Mouse (Mus musculus) erythroid progenitor cell, adult 5-6 weeks (primary cell): ENCODE data around the gene Gm10638. TPM values are rescaled to one million over a fixed set of nuclear protein-coding genes. Genes with fewer than 3 reads are reported as not detected.

ENCODE experiments used
- ATAC-seq: replicated peaks from 2 replicates; pipeline ENCODE4 v1.8.0; 2016; ENCODE audit warnings: moderate number of reproducible peaks, mild to moderate bottlenecking, moderate TSS enrichment, inconsistent platforms; ENCODE audit not compliant: poor library complexity, low FRiP score, severe bottlenecking
- total RNA-seq, 2 experiments: library from RNA; stranded (forward) in 1 of 2; stranded (reverse) in 1 of 2; fragments of 150-400 nt in 1 of 2; fragments of 186-747, 209-891 nt in 1 of 2; gene quantifications; 2 replicates each; pipeline versions ENCODE4 v1.2.3 to v1.2.4; 2015 to 2017; ENCODE audit warnings: low replicate concordance in 2 of 2

Gene Gm10638
- total RNA-seq, 2 experiments from 2014 or later = 2.6 TPM; not detected in 1

DNA sequence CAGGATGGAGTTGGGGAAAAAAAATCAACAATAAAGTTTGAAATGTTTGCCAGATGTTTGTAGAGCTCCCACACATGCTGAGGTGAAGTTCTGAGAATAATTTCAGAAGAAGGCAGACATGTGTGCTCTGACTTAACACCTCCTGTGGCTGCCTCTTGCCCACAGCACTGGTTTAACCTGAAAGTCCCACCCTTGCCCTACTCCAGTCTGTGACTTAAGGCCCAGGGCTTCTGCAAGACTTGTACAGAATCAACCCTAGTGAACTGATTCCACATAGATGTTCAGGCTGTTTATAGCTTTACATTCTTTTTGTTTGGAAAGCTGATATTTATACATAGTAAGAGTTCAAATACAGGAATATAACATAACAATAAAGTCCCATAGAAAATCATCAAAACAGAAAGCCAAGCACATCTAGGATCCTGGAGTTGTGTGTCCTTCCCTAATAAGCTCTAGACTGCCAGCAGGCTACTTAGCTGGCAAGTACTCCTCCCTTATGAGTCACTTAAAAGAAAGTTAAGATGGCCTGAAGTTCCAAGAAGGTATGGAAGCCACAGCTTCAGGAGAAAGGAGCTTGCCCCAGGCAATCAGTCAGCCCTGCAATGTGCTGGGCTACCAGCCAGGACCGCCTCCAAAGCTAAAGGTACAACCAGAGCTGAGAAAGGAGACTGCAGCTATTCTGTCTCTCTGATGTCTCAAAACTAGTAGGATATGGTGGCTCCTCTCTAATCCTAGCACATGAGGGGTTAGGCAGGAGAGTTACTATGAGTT is 24.6 kb downstream of the Gm10638 start:
- ATAC-seq = no peak

DNA sequence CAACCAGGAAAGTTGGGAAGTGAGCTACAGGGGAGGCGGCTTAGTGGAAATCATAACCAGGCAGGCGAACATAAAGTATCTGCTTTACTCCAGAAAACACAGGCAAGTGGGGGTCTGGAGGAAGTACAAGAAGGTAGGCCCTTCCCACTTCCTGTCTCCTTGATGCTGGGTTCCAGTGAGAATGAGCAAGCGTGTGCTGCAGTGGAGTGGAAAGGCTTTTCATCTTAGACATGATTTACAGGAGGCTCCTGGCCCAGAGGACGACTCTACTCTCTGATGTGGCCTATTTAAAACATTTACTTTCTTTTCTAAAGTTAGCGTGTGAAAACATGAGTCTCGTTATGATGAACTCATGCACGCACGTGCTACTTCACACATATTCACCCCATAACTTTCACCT is 33.7 kb downstream of the Gm10638 start:
- no peak for ATAC-seq

DNA sequence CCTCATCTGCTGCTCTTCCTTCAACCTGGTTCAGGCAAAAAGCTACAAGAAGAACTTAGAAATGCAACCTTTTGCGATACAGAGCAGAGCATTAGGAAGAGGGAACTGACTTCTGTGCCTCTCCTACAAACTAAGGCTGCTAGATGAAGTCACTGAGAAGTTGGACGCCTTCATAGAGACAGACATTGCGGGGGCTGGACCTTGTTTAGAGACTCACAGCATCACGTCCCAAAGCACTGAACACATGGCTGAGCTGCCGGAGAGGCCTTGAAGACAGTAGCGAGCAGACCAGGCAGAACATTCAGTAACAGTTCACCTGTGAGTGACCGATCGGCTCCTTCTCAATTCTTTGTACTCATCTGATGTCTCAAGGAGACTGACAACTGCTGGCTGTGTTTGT is 35.6 kb downstream of the Gm10638 start:
- no peak for ATAC-seq

DNA sequence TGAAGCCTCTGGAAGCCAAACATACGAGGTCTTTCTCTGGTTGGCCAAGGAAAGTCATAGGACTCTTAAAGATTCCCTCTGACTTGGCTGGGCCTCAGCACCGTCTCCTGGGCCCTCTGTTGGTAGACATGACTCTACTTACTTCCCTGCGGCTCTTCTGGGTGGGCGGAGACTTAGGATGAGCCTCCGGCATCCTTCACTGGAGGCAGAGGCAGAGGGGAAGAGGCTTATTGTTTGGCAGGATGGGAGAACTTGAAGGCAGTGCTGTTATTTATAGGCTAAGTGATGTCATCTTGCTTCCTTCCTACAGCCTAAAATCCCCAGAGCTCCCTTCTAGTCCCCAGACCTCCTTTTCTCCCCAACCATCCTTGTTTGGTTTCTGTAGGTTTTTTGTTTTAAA is 41.0 kb downstream of the Gm10638 start:
- ATAC-seq = no peak

DNA sequence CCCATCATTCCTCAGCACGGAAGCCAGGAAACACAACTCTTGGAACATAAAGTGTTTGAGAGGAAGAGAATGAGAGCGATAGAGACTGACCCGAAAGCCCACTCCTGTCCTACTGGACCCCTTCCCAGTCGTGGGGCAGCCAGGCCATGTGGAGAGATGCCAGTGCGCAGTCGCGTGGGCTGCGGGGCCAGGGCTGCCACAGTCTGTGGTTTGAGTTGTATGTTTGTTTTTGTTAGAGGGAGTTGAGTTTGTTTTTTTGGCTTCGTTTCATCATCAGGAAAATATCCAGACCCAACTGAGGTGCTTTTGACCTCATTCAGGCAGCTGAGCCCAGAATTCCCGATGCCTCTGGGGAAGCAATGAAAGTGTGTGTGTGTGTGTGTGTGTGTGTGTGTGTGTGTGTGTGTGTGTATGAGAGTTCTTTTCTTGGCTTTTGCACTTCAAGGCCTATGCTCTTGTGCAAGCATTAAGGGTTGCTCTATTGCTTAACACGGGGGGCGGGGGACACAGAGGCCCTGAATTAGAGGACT is 42.5 kb downstream of the Gm10638 start:
- ATAC-seq = no peak

DNA sequence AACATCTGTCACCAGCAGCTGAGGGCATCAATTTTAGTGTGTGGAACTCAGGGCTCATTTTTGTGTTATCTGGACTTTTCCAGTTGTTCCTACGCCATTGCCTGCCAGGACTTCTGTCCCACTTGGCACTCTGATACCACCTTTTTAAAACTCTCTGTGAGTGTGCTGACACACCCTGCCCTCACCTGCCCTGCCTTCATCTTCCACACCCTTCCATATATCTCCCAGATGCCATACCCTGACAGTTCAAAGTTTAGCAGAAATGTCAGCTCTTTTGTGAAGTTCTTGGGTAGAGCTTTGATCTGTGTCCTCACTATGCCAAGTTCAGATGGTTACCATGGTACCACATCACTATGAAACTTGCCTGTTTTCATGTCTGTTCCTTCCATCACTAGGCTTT is 44.1 kb downstream of the Gm10638 start:
- ATAC-seq = no peak

DNA sequence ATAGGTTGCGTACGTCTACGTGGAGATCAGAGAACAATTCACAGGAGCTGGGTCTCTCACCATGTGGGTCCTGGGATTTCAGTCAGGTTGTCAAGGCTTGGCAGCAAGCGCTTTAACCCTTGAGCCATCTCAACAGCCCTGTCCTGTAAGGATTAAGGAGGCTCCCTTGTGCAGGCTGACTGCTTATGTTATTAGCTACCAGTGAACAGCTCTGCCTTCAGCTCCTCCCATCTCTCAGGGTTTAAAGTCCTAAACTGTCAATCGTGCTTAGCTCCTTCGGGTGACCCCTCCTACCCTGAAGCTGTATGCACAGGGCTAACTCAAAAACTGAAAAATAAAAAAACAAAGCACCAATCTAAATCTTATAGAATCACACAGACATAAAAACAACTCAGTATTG is 46.0 kb downstream of the Gm10638 start:
- no peak for ATAC-seq

DNA sequence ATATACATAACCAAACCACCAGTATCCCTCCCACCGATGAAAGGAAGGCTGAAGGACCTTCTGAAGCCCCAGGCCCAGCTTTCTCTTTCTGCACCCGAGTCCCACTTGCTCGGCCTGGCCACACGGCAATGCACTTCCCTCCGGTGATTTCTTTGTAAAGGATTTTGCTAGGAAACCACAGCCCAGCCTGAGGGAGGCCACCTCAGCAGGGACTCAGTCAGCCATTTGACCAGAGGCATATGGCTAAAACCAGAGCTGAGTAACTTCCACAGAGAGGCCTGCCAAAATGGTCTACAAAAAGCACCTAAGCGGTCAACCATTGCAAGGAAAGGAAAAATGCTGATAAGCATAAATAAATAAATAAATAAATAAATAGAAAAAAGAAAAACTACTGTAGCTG is 49.2 kb downstream of the Gm10638 start:
- no peak for ATAC-seq

Other genes with a start within 250 kb of the Gm10638 start
- gene Abcc12, start 165.0 kb upstream of the Gm10638 start, total RNA-seq (2015; ENCODE audit: low replicate concordance) = not detected in 2 replicates
- gene Abcc12, start 165.0 kb upstream of the Gm10638 start, total RNA-seq (2017; ENCODE audit: low replicate concordance) = not detected in 2 replicates
- gene Lonp2, start 121.7 kb upstream of the Gm10638 start, total RNA-seq (2015; ENCODE audit: low replicate concordance) = 16.9 and 31.9 TPM in 2 replicates
- 13.4 and 20.5 TPM in 2 replicates for gene Lonp2, start 121.7 kb upstream of the Gm10638 start, total RNA-seq (2017; ENCODE audit: low replicate concordance)
- 22.2 and 45.0 TPM in 2 replicates for gene Siah1a, start 235 bp downstream of the Gm10638 start, total RNA-seq (2015; ENCODE audit: low replicate concordance)
- gene Siah1a, start 235 bp downstream of the Gm10638 start, total RNA-seq (2017; ENCODE audit: low replicate concordance) = 37.6 and 46.2 TPM in 2 replicates
- gene N4bp1, start 139.6 kb downstream of the Gm10638 start, total RNA-seq (2015; ENCODE audit: low replicate concordance) = 3.8 and 6.8 TPM in 2 replicates
- 3.6 and 7.3 TPM in 2 replicates for gene N4bp1, start 139.6 kb downstream of the Gm10638 start, total RNA-seq (2017; ENCODE audit: low replicate concordance)